Mouse (Mus musculus): ENCODE measurements around the gene Fbrs. TPM values are rescaled to one million over a fixed set of nuclear protein-coding genes. Genes with fewer than 3 reads are reported as not detected.

The Fbrs gene
- polyA plus RNA-seq, 1 experiment from 2014 or later = 13.9 TPM

- H3K4me3 ChIP-seq = peak overlapping the region; percentile 88
- no peaks in the 10 kb centered on the region for H3K9me3 ChIP-seq
- peak overlapping the region; percentile 59 for H3K4me2 ChIP-seq (replicated peaks)
- H3K4me1 ChIP-seq = peaks cover 18% of the 10 kb centered on the region
- peak overlapping the region; percentile 98; the same call in 1 of the 2 replicates for H3K27ac ChIP-seq (replicated peaks)
- peaks cover 20% of the 10 kb centered on the region for H3K36me3 ChIP-seq
- no peaks in the 10 kb centered on the region for H3K27me3 ChIP-seq
- ATAC-seq (ENCODE audit: low FRiP score, low read depth) = no peak
- WGBS = 37% methylated on average over 8 of the region's 8 CpGs
- no peak overlapping the region for H3K9ac ChIP-seq (replicated peaks)
Observed at GRCm38 (mm10) chr7:127511241-127511640, 32.2 kb downstream of the Fbrs start.

DNA sequence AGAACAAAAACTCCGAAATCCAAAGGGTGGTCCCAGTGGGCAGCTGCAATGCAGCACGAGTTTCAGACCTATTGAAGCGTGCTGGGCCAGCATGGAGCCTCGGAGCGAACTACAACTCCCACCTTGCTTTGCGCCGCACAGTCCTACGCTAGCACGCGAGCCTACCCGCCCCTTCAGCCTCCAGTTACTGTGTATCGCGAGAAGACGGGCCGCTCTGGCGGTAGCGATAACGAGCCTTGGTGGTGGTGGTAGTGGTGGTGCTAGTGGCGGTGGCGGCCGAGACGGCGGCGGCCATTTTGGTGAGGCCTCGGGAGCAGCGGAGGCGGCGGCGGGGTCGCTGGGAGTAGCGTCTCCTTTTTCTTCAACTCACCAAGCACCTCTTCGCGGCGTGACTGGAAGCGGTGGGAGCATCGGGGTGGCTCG is 32.8 kb downstream of the Fbrs start, which contains the start of gene Srcap:
Gene Srcap (plus strand): TSS at position 176 of the 423 bp plus-strand sequence.
- Histone ChIP-seq H3K36me3 (peaks cover 26% of the 10 kb centered on the region), H3K9ac (replicated peaks) (peak within 1 kb of the TSS; percentile 90), H3K9me3 (no peaks in the 10 kb centered on the region), H3K4me3 (peak within 1 kb of the TSS; percentile 88), H3K27ac (replicated peaks) (peak within 1 kb of the TSS; percentile 98), H3K4me1 (peaks cover 18% of the 10 kb centered on the region), H3K4me2 (replicated peaks) (peak within 1 kb of the TSS; percentile 59), H3K27me3 (no peaks in the 10 kb centered on the region)
- peak; percentile 99 for ATAC-seq (ENCODE audit: low FRiP score, low read depth)
- WGBS = 2% methylated on average over 37 of the region's 37 CpGs

DNA sequence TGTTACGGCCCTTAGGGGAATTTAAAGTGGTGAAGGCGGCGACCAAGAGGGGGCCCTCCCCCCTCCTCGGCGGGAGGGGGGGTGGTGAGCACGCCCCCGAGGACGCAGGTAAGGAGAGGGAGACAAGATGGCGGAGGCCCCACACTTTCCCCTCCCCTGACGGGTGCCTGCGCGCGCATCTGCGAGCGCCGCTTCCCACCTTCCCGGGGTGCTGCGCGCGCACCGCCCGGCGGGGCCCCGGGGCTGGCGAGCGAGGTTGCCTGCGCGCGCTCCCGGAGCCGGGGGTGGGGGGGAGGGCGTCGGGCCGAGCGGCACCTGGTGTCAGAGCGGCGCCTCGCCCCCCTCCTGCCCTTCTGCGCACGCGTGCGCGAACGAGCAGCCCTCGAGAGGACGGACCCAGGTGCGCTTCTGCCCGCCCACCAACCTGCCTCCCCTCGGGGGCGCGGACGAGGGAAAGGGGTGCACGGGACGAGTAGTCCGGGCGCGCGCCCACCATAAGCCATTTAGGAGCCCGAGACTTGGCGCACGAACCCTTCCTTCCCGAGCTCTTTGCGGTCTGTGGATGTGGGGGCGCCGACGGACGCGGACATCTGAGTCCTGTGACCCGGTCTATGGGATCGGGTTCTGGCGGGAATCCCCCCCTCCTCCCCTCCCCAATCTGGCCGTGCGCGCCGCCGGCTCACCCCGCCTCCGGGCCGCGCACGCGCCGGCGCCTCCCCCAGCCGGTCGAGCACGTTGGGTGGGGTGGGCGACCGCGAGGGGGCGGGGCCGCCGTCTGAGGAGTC is 33.4 kb downstream of the Fbrs start:
- Histone ChIP-seq H3K9ac (replicated peaks) (peak overlapping the region; percentile 90), H3K4me2 (replicated peaks) (peak overlapping the region; percentile 59), H3K27ac (replicated peaks) (peak overlapping the region; percentile 98), H3K4me1 (peaks cover 18% of the 10 kb centered on the region), H3K4me3 (peak overlapping the region; percentile 88), H3K36me3 (peaks cover 32% of the 10 kb centered on the region), H3K9me3 (no peaks in the 10 kb centered on the region), H3K27me3 (no peaks in the 10 kb centered on the region)
- peak; percentile 86 for ATAC-seq (ENCODE audit: low FRiP score, low read depth)
- WGBS = under 1% methylated on average over 78 of the region's 93 CpGs

- Histone ChIP-seq H3K36me3 (peaks cover 37% of the 10 kb centered on the region), H3K4me3 (peak overlapping the region; percentile 88), H3K4me1 (peaks cover 18% of the 10 kb centered on the region), H3K9ac (replicated peaks) (peak overlapping the region; percentile 90), H3K27ac (replicated peaks) (peak overlapping the region; percentile 98), H3K4me2 (replicated peaks) (peak overlapping the region; percentile 59), H3K9me3 (no peaks in the 10 kb centered on the region), H3K27me3 (no peaks in the 10 kb centered on the region)
- ATAC-seq (ENCODE audit: low FRiP score, low read depth) = no peak
- WGBS = 42% methylated on average over 8 of the region's 8 CpGs
Observed at GRCm38 (mm10) chr7:127513016-127513390, 34.0 kb downstream of the Fbrs start.

GRCm38 (mm10) chr7:127513781-127514180 is 34.8 kb downstream of the Fbrs start:
- ATAC-seq (ENCODE audit: low FRiP score, low read depth) = no peak
- Histone ChIP-seq H3K4me2 (replicated peaks) (peak overlapping the region; percentile 59), H3K4me1 (peaks cover 18% of the 10 kb centered on the region), H3K9ac (replicated peaks) (no peak overlapping the region), H3K36me3 (peaks cover 44% of the 10 kb centered on the region), H3K27ac (replicated peaks) (no peak overlapping the region), H3K4me3 (peak overlapping the region; percentile 88), H3K27me3 (no peaks in the 10 kb centered on the region), H3K9me3 (no peaks in the 10 kb centered on the region)
- 91% methylated on average over 3 of the region's 3 CpGs for WGBS

- H3K4me3 ChIP-seq = no peak overlapping the region
- H3K27me3 ChIP-seq = no peaks in the 10 kb centered on the region
- peaks cover 18% of the 10 kb centered on the region for H3K4me1 ChIP-seq
- H3K9ac ChIP-seq (replicated peaks) = no peak overlapping the region
- H3K9me3 ChIP-seq = no peaks in the 10 kb centered on the region
- H3K4me2 ChIP-seq (replicated peaks) = no peak overlapping the region
- peaks cover 60% of the 10 kb centered on the region for H3K36me3 ChIP-seq
- no peak for ATAC-seq (ENCODE audit: low FRiP score, low read depth)
- WGBS = 96% methylated on average over 7 of the region's 7 CpGs
- no peak overlapping the region for H3K27ac ChIP-seq (replicated peaks)
Observed at GRCm38 (mm10) chr7:127515846-127516245, 36.8 kb downstream of the Fbrs start.

- no peak overlapping the region for H3K27ac ChIP-seq (replicated peaks)
- peaks cover 65% of the 10 kb centered on the region for H3K36me3 ChIP-seq
- ATAC-seq (ENCODE audit: low FRiP score, low read depth) = no peak
- no peaks in the 10 kb centered on the region for H3K27me3 ChIP-seq
- no peak overlapping the region for H3K4me2 ChIP-seq (replicated peaks)
- WGBS = 98% methylated on average over 6 of the region's 7 CpGs
- H3K9me3 ChIP-seq = no peaks in the 10 kb centered on the region
- H3K9ac ChIP-seq (replicated peaks) = no peak overlapping the region
- H3K4me3 ChIP-seq = no peak overlapping the region
- peaks cover 14% of the 10 kb centered on the region for H3K4me1 ChIP-seq
Observed at GRCm38 (mm10) chr7:127516344-127516743, 37.3 kb downstream of the Fbrs start.

DNA sequence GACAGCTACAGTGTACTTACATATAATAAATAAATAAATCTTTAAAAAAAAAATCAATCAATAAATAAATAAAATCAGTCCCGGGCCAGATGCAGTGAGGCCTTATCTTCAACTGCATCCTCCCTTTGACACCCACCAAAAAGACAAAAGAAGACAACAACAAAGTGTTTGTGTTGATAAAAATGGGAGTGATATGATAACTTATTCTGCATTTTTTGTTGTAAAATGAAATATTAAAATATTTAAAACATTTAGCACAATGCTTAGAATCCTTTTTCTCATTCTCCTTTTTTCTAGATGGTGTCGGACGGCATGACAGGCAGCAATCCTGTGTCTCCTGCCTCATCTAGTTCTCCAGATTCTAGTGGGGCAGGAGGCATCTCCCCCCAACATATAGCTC is 40.3 kb downstream of the Fbrs start, which contains the start of gene Gm42715:
Gene Gm42715 (plus strand): TSS at position 301 of the 400 bp plus-strand sequence.
- Histone ChIP-seq H3K27me3 (no peaks in the 10 kb centered on the region), H3K27ac (replicated peaks) (no peak within 1 kb of the TSS), H3K4me3 (no peak within 1 kb of the TSS), H3K4me1 (no peaks in the 10 kb centered on the region), H3K9me3 (no peaks in the 10 kb centered on the region), H3K9ac (replicated peaks) (no peak within 1 kb of the TSS), H3K36me3 (peaks cover 88% of the 10 kb centered on the region), H3K4me2 (replicated peaks) (no peak within 1 kb of the TSS)
- 97% methylated on average over 3 of the region's 3 CpGs for WGBS
- no peak for ATAC-seq (ENCODE audit: low FRiP score, low read depth)

Small RNA genes within 50 kb of the gene (microRNA-seq; reads per million reads assigned to microRNA genes)
- not detected for gene Gm47278
- not detected for gene Mir7060

Other genes starting within 250 kb of the Fbrs start
- 79.4 and 82.0 TPM in 2 replicates for gene Zfp553, start 246.1 kb upstream of the Fbrs start, polyA plus RNA-seq (2016; fragmentation: Nextera tagmentation; extraction: Ambion mirVana)
- 38.6 and 41.1 TPM in 2 replicates for gene Sept1, start 246.1 kb upstream of the Fbrs start, polyA plus RNA-seq (2016; fragmentation: Nextera tagmentation; extraction: Ambion mirVana)
- gene Zfp771, start 234.9 kb upstream of the Fbrs start, polyA plus RNA-seq (2016; fragmentation: Nextera tagmentation; extraction: Ambion mirVana) = 55.0 and 62.0 TPM in 2 replicates
- 165 and 174 TPM in 2 replicates for gene Dctpp1, start 218.5 kb upstream of the Fbrs start, polyA plus RNA-seq (2016; fragmentation: Nextera tagmentation; extraction: Ambion mirVana)
- 71.4 and 72.7 TPM in 2 replicates for gene Sephs2, start 205.1 kb upstream of the Fbrs start, polyA plus RNA-seq (2016; fragmentation: Nextera tagmentation; extraction: Ambion mirVana)
- gene Itgal, start 182.9 kb upstream of the Fbrs start, polyA plus RNA-seq (2016; fragmentation: Nextera tagmentation; extraction: Ambion mirVana) = 0.46 and 0.52 TPM in 2 replicates
- 20.5 and 22.3 TPM in 2 replicates for gene Zfp768, start 133.6 kb upstream of the Fbrs start, polyA plus RNA-seq (2016; fragmentation: Nextera tagmentation; extraction: Ambion mirVana)
- 9.0 and 10.2 TPM in 2 replicates for gene Zfp747, start 103.1 kb upstream of the Fbrs start, polyA plus RNA-seq (2016; fragmentation: Nextera tagmentation; extraction: Ambion mirVana)
- gene 9130019O22Rik, start 92.0 kb upstream of the Fbrs start, polyA plus RNA-seq (2016; fragmentation: Nextera tagmentation; extraction: Ambion mirVana) = 5.8 and 7.2 TPM in 2 replicates
- 6.9 and 7.1 TPM in 2 replicates for gene E430018J23Rik, start 85.6 kb upstream of the Fbrs start, polyA plus RNA-seq (2016; fragmentation: Nextera tagmentation; extraction: Ambion mirVana)
- gene Zfp764, start 72.4 kb upstream of the Fbrs start, polyA plus RNA-seq (2016; fragmentation: Nextera tagmentation; extraction: Ambion mirVana) = 6.7 and 6.8 TPM in 2 replicates
- gene Zfp688, start 57.1 kb upstream of the Fbrs start, polyA plus RNA-seq (2016; fragmentation: Nextera tagmentation; extraction: Ambion mirVana) = 31.9 and 34.0 TPM in 2 replicates
- gene Zfp689, start 30.0 kb upstream of the Fbrs start, polyA plus RNA-seq (2016; fragmentation: Nextera tagmentation; extraction: Ambion mirVana) = 18.2 and 19.3 TPM in 2 replicates
- 63.1 and 69.2 TPM in 2 replicates for gene Prr14, start 19.6 kb upstream of the Fbrs start, polyA plus RNA-seq (2016; fragmentation: Nextera tagmentation; extraction: Ambion mirVana)
- 94.6 and 98.3 TPM in 2 replicates for gene Srcap, start 32.8 kb downstream of the Fbrs start, polyA plus RNA-seq (2016; fragmentation: Nextera tagmentation; extraction: Ambion mirVana)
- gene Gm42715, start 40.4 kb downstream of the Fbrs start, polyA plus RNA-seq (2016; fragmentation: Nextera tagmentation; extraction: Ambion mirVana) = 19.4 and 20.1 TPM in 2 replicates
- gene Tmem265, start 82.2 kb downstream of the Fbrs start, polyA plus RNA-seq (2016; fragmentation: Nextera tagmentation; extraction: Ambion mirVana) = 3.5 and 6.3 TPM in 2 replicates
- 53.6 and 54.1 TPM in 2 replicates for gene Phkg2, start 94.1 kb downstream of the Fbrs start, polyA plus RNA-seq (2016; fragmentation: Nextera tagmentation; extraction: Ambion mirVana)
- 11.9 and 16.1 TPM in 2 replicates for gene Ccdc189, start 109.4 kb downstream of the Fbrs start, polyA plus RNA-seq (2016; fragmentation: Nextera tagmentation; extraction: Ambion mirVana)
- 68.6 and 71.1 TPM in 2 replicates for gene Rnf40, start 109.6 kb downstream of the Fbrs start, polyA plus RNA-seq (2016; fragmentation: Nextera tagmentation; extraction: Ambion mirVana)
- gene Zfp629, start 136.6 kb downstream of the Fbrs start, polyA plus RNA-seq (2016; fragmentation: Nextera tagmentation; extraction: Ambion mirVana) = 39.9 and 42.8 TPM in 2 replicates
- 79.0 and 79.2 TPM in 2 replicates for gene Bcl7c, start 229.7 kb downstream of the Fbrs start, polyA plus RNA-seq (2016; fragmentation: Nextera tagmentation; extraction: Ambion mirVana)
- gene Ctf1, start 233.5 kb downstream of the Fbrs start, polyA plus RNA-seq (2016; fragmentation: Nextera tagmentation; extraction: Ambion mirVana) = 5.5 and 5.8 TPM in 2 replicates